Mouse (Mus musculus): Measurements from ENCODE around the gene Gm9376.

- no peak for TF ChIP-seq CTCF (IDR thresholded peaks at IDR 0.05; ENCODE audit: insufficient read depth, low read length)
- no peak for TF ChIP-seq POLR2A (IDR thresholded peaks at IDR 0.05; ENCODE audit: borderline replicate concordance, extremely low read depth, low read depth, low read length)
Observed at GRCm38 (mm10) chr14:118233786-118234540, 32.8 kb upstream of the Gm9376 start.

All from lung, adult 2 months (tissue).